Mouse (Mus musculus) frontal cortex, adult (tissue): ENCODE measurements at regions not wholly inside any gene's neighbourhood (a gene's known extent, or its start where the extent isn't known, plus 50 kb on each side); places are given as distances from the start of the nearest gene placed in this dataset.

Experiments used
- ATAC-seq: cut with Nextera tagmentation; 2 replicates; pipeline ENCODE4 v1.9.2; 2017; ENCODE audit warnings: mild to moderate bottlenecking, moderate library complexity, mixed read lengths; ENCODE audit not compliant: low TSS enrichment

DNA sequence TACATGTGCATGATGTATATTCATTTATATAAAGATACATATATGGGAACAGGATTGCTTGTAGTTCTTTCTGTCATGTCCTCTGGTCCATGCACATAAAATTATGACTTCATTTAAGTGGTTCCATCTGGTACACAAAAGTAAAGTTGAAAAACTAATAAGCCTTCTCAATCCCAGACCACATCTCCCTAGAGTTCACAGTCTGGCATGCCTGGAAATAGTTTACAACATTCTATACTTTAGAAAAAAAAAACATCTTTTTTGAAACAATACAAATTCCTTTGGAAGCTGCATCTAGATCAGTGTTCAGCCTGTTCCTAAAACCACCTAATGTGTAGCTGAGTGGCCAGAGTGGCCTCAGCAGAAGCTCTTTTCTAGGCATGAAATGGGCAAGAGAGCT lies 578.2 kb upstream of the Marcks start:
- no peak for ATAC-seq

DNA sequence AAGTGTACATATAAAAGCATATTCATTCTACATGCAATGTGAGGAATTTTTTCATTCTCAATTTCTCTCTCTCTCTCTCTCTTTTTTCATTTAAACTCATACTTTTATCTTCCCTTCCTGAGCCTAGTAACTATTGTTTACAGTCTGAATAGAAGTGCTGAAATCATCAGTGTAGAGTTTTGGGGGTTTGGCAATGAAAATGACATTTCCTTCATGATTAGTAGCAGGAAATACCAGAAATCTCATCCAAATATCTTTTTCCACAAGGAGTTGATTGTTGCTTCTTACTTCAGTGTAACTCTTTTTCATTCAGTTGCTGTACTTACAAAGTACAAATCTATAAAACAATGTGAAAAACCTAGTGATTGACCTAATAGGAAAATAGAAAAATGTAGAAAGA lies 572.7 kb upstream of the Marcks start:
- ATAC-seq = no peak

DNA sequence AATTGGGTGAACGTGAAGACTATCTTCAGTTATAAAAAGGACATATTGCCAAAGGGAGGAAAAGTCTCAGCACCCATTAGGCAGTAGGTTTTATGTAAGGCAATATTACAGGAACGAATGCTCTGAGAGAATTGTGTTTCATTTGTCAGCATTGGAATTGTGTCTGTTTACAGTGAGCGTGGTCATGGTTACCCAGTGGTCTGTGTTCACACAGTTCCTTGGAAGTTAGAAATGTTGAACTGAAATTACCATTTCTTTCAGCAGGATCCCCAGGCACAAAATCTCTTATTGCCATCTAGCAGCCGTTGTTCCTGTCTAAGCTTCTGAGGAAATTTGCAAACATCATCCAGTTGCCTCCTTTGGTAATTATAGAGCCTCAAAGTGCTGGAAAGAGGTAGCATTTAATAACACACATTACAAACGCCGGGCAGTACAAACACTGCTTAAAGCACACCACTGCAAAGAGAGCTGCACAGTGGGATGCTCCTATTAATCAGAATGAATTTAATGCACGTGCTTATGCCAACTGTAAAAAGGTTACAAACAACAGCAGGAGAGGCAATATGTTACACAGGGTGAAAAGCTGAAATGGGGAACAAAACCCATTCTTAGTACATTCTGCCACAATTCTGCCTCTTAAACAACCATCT lies 555.4 kb upstream of the Marcks start:
- no peak for ATAC-seq

DNA sequence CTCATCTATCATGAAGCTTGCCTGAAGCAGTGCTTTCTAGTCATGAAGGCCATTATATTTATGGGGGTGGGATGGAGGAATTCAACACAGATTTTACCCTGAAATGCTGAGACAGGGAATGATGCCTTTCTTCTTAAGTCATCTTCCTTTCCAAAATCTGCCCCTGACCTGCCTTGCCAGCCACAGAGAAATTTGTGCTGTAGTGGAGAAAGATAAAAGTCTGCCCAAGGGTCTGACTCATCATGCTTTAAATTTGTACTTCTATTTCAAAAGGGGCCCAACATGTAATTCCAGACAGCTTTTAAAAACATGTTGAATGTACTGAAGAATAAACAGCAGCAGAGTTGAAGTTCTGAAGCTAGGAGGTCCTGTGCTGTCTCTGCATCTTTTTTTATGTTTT lies 554.1 kb upstream of the Marcks start:
- ATAC-seq = no peak

DNA sequence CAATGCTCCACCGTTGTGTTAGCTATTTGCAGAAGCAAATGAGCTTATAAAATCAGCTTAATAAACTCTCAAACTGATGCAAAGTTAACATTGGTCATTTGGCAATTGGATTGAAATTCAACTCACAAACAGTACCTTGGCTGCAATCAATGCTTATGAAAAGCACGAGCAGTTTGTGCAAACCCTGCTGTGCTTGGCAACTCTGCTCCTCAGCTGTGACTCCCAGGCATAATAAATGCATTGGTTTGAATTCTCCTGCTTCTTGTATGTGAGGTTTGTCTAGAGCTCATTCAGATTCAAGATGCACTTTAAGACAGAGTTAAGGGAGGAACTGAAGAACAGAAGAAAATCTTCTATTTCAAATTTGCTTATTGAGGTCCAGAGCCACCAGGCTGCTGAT lies 553.2 kb upstream of the Marcks start:
- ATAC-seq = peak; percentile 52

DNA sequence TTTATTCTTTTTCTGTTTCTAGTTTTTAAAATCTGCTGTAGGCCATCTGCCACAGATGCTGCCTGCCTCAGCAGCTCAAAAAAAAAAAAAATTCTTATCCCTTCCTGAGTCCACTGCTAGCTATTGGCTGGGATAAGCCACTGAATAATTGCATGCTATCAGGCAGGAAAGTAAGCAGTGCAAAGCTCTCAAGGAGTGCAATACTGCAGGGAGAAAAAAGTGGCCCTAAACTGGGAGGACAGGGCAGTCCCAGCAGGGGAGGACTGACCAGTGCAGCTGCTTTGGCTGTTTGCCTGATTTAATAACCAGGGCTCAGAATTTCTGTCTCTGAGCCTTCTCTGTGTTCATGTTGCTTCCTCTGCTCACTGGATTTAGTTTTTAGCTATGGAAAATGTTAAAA lies 544.4 kb upstream of the Marcks start:
- ATAC-seq = no peak

DNA sequence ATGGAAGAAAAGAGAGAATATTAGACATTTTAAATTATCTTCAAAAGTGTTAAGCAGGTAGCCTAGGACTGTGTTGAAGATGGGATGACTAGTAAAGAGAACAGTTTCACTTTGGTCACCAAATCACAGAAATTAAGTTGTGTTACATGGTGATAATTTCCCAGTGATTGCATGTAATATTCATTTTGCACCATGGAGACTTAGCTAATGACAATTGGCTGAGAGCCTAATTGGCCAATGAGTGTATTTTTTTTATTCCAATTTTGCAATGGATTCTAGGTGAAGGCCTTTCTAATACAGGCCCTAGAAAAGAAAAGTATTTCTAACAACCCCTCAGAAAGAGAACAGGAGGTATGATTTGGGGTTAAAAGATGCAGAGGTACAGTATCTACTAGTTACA lies 541.9 kb upstream of the Marcks start:
- no peak for ATAC-seq

DNA sequence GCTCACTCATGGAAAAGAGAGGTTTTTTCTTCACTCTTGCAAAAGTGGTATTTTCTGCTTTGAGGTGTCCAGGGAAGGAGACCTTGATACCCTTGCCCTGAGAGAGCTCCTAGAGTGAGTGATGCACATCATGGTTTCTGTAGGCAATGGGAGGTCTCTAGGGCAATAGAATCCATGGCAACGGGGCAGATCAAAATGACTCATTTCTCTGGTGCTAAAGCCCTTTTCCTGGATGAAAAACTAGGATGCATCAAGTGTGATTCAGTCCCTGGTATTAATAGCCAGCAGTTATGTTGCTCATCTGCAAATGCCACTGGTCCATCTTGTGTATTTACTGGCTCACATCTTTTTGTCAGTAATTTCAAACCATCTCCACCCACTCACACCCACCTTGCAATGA lies 539.1 kb upstream of the Marcks start:
- ATAC-seq = no peak

DNA sequence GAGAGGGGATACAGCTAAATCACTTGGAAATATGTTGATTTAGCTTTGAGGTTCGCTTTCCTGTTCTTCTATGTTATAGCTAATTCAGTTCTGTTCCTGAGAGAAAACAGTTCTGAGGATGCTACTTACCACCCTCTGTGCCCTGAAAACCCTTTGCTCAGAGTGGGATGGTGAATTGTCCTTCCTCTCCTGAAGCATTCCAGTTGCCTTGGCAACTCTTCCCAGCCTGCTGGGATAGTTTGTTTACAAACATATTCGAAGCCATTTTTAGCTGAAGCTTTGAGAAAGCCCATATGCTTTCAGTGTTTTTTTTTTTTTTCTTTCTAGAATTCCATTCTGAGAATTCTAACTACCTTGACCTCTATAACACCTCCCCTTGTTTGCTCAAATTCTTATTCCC lies 530.1 kb upstream of the Marcks start:
- no peak for ATAC-seq

DNA sequence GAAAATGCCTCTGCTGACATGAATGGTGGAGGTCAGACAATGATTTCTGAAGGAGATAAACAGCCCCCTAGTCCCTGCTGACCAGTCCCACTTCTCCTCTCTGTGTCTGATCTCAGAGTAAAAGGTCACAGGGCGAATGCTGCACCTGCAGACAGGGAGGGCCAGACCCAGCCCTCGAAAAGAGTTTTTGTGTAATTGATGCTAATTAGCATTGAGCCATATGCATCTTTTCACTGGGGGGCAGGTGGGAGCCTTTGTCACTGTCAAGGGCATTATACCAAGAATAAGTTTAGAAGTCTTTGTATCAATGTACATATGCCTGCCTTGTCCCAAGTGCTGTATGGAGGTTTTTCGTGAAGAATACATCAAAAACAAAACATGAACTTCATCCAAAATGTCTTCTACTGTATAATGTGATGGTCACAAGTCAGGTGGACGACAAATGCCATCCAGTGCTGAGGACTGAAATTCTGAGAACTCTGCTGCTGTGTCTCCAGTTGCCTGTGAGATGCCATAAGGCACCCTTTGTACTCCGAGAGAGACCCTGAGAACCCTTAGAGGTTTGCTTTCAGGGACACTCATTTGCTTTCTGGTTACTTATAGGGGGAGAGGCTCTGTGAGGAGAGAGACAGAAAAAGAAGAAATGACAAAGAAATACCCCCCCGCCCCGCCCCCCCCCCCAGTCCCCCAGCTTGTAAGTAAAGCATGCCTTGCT lies 528.5 kb upstream of the Marcks start:
- no peak for ATAC-seq

DNA sequence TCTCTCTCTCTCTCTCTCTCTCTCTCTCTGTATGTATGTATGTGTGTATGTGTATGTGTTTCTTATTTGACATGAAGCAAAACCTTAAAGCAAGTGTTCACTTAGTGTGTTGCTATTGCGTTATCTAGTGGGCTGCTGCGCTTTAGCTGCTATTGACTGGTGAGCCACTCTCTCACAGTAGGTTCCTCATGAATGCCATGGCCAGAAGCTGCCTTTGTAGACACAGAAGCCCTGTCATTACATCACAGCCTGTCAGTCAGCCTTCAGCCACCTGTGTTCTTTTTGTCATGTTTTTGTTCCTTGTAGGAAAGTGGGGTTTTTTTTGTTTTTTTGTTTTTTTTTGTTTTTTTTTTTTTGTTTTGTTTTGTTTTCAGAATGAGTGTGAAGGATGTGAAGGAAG lies 527.8 kb upstream of the Marcks start:
- no peak for ATAC-seq

DNA sequence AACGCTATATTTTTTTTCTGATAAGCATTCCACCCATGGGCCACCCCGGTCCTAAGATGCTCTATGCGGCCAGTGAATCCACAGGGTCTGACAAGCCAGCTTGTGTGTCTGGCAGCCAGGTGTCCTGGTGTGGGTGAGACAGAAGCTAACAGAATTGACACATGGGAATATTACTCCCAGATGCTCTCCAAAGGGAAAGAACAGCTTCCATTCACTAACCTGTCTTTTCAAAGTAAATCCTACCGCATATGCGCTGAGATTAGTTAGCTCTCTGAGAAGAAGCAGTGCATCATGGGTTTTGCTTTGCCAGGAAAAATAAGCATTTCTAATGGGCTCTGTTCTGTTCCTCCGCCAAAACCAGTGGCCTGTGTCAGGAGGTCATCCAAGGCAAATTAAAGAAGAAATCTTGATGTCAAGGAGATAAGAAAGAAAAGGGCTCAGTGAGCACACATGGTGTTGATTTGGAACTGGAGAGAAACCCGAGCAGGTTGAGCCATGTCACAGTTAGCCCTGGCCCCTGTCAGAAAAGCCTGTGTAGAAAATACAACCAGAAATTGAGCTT lies 498.4 kb upstream of the Marcks start:
- ATAC-seq = no peak

DNA sequence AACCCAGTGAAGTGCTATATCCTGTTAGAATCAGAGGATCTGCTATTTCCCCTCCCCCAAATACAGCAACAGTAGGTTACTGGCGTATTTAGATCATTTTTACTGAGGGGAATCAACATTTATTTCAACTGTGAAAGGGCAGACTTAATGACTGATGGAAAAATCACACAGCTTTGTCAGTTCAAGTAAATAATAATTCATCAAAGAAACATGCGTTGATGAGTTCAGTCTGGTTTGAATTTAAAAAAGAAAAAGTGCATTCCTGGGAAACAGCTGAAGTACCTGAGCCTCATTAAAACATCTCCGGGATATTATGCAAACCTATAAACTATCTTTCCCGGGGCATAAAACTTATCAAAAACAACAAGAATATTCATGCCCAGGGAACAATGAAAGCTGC lies 497.7 kb upstream of the Marcks start:
- ATAC-seq = no peak

DNA sequence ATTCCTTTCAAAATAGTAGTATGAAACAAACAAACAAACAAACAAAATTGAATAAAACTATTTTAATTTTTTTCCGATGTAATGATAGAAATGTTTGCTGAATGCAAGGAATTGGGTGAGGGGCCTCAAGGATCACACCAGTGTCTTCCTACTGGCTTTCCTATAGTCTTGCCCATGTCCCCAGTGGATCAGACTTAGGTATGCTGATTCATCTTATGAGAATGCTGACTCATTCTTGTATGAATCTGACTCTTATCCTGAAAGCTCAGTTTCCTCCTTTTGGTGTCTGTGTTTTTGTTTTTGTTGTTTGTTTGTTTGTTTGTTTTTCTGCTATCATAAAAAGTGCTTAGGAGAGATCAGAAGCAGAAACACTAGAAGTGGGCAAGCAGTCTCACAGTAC lies 491.7 kb upstream of the Marcks start:
- ATAC-seq = no peak

DNA sequence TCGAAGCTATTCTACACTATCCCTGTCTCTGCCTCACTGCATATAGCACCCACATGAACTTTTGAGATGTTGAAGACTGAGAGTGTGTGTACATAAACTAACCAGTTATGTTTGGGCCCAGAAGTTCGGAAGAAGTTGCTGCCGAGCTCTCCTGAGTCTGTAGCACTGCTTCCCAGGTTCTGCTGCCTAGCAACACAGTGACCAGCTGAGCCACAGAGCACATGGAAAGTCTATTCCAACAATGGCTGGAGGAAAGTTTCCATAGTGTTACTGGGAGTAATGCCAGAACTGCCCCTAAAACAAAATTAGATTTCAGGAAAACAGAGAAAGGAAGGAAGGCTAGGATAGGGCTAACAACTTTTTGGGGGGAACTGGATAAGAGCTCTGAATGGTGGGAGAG lies 489.2 kb upstream of the Marcks start:
- ATAC-seq = no peak

DNA sequence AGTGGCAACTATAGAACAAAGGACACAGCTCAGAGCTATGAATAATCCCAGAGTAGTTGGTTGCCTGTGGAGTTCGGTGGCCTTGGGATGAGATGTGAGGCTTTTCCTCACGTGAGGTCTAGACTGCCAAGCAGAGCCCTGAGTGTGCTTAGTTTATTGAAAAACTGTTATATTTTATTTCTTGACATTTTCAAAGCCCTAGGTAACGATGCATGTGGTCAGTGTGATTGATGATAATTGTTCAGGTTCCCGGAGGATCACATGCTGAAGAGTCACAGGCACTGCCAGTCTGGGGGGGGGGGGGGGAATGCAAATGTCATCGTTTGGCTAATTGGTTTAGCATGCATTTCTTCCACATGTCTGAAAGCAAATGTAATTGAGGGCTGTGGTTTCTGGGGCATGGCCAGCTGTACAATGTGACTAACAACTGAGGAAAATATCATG lies 488.1 kb upstream of the Marcks start:
- no peak for ATAC-seq

DNA sequence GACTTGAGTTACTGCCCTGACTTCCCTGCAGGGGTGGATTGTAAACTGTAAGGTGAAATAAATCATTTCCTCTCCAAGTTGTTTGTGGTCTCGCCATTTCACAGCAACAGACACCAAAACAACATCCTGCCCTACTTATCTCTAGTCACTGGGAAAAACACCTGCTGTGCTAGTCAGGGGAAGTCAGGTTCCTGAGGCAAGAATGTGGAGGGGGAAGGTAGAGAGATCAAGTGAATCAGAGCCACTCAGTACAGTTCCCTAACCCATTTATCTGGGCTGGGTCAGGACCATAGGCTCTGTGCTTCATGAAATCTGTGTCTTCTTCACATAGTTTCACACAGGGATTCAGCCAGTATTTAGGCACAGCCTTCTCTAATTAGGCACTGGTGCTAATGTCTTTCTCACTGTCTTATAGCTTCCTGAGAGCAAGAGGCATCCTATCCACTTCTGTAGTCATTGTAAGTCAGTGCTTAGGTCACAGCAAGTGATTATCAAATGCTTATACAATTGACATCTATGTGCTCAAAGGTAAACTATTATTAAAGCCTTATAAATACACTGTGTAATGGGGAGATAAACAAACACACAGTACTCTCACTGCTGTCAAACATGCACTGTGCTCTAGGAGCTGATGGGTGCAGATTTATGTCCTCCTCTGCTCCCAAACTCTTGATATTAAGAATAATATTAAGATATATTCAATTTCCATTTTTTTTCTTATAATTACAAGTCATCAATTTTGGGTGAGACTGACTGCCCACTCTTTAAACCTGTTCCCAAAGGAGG lies 487.4 kb upstream of the Marcks start:
- no peak for ATAC-seq

DNA sequence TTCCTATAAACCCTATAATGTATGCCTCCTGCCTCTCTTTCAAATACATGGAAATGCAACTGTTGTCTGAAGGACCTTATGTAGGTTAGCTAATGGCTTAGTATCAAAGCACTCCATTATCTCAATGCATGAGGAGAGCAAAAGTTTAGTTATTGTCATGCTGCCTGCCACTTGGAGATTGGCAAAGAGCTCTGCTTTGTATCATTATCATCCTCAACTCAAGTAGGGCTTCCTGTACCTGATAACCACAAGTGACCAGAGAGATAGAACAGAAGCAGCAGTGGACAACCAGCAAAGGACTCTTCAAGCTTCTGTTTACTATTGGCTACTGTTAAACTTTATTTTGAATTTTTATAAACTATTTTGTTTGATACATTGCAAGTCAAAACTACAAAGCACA lies 484.3 kb upstream of the Marcks start:
- no peak for ATAC-seq

DNA sequence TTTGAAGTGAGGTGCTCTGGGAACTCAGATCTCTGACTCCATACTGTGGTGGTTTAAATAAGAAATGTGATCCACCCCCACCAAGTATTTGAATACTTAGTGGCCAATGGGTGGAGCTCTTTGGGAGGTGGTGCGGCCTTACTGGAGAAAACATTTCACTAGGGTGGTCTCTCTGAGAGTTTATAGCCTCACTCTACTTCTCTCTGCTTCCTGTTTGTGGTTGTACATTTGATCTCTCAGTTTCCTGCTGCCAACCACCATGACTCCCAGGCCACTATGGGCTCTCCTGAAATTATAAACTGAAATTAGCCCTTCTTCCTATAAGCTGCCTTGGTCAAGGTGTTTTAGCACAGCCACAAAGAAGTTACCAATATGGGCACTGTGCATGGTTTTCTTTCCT lies 479.9 kb upstream of the Marcks start:
- no peak for ATAC-seq

DNA sequence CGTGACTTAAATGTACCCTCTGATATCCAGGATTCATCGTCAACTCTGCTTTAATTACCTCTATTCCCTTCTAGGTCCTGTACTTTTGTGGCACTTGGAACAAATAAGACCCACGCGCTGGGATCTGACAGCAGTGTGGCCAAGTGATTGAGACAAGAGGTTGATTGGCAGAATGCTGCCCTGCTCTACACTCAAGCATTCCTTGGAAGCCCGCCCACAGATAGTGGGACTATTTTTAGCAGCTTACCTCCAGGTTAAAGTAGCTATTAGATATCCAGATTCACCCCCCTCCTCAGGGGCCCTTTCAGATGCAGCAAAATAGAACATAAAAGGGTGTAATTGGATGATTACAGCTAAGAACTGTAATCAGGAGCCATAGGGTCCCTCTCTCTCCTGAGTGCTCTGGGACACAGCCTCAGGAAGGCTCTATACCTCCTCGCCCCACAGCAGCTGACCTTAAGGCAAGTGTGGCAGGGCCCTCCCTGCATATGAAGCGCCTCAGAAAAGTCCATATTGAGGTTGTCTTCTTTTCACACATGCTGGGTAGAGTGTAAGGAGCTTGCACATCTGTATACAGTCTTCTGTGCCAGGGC lies 479.1 kb upstream of the Marcks start:
- ATAC-seq = no peak

DNA sequence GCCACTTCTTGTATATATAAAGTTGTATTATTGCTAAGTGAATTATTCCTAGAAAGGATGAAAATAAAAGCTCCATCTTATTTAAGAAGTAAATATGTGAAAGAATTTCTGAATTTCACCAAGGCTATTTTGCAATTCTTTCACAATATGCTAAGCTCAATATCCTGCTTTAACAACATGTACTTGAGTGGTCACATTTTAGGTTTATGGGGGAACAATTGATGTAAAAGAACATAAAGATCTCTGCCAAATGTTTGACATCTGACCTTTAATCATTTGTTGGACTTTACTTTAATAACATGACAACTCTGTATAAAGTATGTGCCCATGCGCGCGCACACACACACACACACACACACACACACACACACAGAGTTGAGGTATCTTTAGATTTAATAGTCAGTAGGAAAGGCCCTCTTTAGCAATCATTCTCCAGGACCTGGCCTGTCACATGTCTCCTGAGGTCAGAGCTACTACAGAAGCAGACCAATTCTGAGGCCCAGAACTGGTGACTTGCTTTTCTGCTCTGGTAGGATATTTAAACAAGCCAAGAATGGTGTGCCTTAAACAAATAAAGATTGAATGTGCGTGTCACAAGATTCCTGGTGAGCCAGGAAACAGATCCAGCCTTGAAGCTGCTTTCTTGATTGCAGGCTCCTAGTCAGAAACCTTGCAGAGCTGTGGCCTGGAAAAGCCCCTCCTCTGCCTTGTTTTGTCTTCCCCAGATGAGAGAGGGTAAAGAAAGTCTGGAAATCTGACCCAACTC lies 477.4 kb upstream of the Marcks start:
- ATAC-seq = no peak

DNA sequence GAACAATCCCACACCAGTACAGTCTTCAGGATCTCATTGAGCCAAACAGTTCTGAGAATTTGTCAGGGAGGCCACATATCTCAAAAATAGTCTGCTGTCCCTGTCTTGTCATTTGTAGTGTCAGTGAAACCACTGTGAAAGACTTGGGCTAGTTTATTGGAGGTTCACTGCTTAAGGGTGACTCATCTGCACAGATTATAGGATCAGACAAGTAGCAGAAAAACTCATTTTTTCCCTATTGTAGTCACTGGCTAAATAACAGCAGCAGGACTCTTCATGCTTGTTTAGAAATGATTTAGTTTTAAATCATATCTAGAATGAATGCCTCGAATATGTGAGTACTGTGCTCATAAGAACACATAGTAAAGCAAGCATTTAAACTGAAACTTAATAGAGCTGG lies 475.2 kb upstream of the Marcks start:
- no peak for ATAC-seq
